Mouse (Mus musculus) erythroblast, embryonic 14.5 days (primary cell): Measurements from ENCODE around the gene Sdk2.

Source experiments
- GATA1 ChIP-seq: IDR thresholded peaks from 2 replicates; pipeline ENCODE4 v1.6.1; 2012; ENCODE audit warnings: low read length, inconsistent platforms, mixed read lengths
- TAL1 ChIP-seq: IDR thresholded peaks from 3 replicates; pipeline ENCODE4 v1.6.1; 2012; ENCODE audit warnings: low read length, inconsistent platforms, mixed read lengths

DNA sequence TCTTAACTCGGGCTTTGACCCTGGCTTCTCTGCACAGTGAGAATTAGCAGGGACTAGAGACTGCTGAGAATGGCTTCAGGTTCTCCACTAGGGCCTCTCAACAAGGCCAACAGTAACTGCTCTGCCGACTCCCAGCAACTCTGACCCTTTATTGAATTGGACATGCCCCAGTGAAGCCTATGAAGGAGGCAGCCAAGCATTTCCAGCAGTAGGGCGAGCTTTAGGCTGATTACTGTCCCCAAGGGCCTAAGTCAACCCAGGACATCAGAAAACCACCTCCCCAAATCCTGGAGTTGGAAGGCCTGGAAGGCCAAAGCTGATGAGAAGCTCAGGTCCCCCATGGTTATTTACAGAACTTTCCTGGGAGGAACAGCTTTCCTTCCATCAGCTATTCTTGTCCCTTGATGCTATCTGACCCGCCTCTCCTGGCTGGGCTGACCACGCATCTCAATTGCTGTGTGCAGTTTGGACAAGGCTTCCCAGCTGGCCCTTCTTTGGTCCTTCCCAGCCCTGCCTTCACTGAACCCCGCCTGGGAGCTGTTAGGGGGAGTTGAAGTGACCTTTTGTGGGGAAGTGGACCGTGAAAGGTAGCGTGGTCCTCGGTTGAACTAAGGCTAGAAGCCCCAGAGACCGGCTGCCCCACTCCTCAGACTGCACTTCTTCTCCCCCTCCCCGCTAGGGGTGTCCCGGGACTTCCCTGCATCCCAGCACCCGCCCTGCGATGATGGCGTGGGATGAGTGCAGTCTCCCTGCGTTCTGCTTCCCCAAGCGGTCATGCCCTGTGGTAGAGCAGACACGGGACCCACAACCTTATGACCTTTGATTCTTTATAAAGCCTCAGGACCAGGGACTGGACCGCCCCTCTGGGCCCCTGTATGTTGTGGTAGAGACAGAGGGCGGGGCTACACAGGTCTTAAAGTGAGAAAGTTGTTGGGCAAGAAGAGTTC is 287.8 kb downstream of the Sdk2 start:
- TF ChIP-seq GATA1, result no peak
- no peak for TF ChIP-seq TAL1
